Mouse (Mus musculus) thymus, adult 2 months (tissue): Measurements from ENCODE around the gene Tssk2.

ENCODE experiments used
- CTCF ChIP-seq: fragments of 200-500 bp; IDR thresholded peaks from 2 replicates; pipeline ENCODE4 v1.5.1; 2012; ENCODE audit warnings: mild to moderate bottlenecking, control low read depth, low read length, moderate library complexity, borderline replicate concordance; ENCODE audit not compliant: control insufficient read depth, poor library complexity, insufficient read depth; ENCODE audit errors: extremely low read depth
- POLR2A ChIP-seq: fragments of 200-500 bp; IDR thresholded peaks from 2 replicates; pipeline ENCODE4 v1.6.1; 2012; ENCODE audit warnings: mild to moderate bottlenecking, low read length, control low read depth, moderate library complexity; ENCODE audit not compliant: control insufficient read depth, poor library complexity, insufficient read depth; ENCODE audit errors: extremely low read depth

- TF ChIP-seq POLR2A: no peak
- TF ChIP-seq CTCF: no peak
These were observed 38.3 kb downstream of the Tssk2 start for GRCm38 (mm10) chr16:17936776-17937175.
